Mouse (Mus musculus): ENCODE measurements around the gene Ggct. TPM values are rescaled to one million over a fixed set of nuclear protein-coding genes. Genes with fewer than 3 reads are reported as not detected.
"Not testable (repeated sequence)": the region's sequence is repeated elsewhere in the genome, so short reads cannot be mapped to it uniquely, and the experiment has no call there.

Ggct gene
- polyA plus RNA-seq, 1 experiment from 2014 or later, result 17.7 TPM

DNA sequence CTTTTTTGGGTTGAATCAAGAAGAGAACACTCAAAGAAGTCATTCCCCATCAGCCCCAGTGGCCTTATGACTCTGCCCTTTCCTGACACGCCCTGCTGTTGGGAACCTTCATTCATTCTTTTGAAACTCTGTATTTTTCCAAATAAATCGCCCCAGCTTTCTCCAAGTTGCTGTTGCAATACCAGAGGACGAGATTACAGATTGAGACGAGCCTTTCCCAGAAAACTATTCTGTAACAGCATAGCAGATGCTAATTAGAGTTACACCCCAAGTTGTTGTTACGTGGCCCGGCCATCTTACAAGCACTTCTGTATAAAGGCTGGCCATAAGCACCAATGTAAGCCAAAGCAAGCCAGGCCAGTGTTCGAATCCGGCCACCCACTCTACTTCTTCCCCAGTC lies 35.1 kb downstream of the Ggct start:
- Histone ChIP-seq H3K4me2 (ENCODE audit: low read length) (no peak overlapping the region), H3K36me3 (ENCODE audit: insufficient read depth, low read length) (no peaks in the 10 kb centered on the region), H3K27me3 (ENCODE audit: insufficient read depth, low read length) (no peaks in the 10 kb centered on the region), H3K27ac (no peak overlapping the region), H3K4me3 (replicated peaks; ENCODE audit: low read depth, low read length) (no peak overlapping the region), H3K4me1 (replicated peaks; ENCODE audit: insufficient read depth, low read length) (no peaks in the 10 kb centered on the region), H3K9ac (ENCODE audit: low read depth, low read length) (no peak overlapping the region), H3K9me3 (replicated peaks; ENCODE audit: low read length) (no peaks in the 10 kb centered on the region)
- ATAC-seq (replicated peaks; ENCODE audit: low FRiP score, low read depth) (no peak), DNase-seq (ENCODE audit: low spot score) (no peak)
- no peak for TF ChIP-seq CTCF (IDR thresholded peaks at IDR 0.05; ENCODE audit: low read depth)
- WGBS, result 89% methylated on average over 8 of the region's 8 CpGs

DNA sequence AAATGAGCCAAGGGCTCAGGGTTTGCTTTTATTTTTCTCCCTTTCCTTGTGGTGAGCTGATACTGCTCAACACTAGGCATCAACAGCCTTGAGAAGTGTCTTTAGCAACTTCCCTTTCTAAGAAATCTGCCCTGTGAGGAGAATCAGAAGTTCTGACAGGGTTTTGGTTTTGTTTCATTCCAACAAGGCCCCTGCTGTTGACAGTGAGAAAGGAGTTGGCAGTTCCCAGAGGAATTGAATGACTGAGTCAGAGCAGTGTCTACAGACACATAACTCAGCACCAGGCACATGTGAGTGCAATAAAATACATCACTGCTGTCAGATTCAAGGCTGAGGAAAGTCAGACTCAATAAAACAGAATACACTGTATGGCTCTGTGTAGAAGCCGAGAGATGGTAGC lies 36.3 kb downstream of the Ggct start:
- Histone ChIP-seq H3K27ac (no peak overlapping the region), H3K9me3 (replicated peaks; ENCODE audit: low read length) (no peaks in the 10 kb centered on the region), H3K36me3 (ENCODE audit: insufficient read depth, low read length) (no peaks in the 10 kb centered on the region), H3K27me3 (ENCODE audit: insufficient read depth, low read length) (no peaks in the 10 kb centered on the region), H3K4me2 (ENCODE audit: low read length) (no peak overlapping the region), H3K4me1 (replicated peaks; ENCODE audit: insufficient read depth, low read length) (no peaks in the 10 kb centered on the region), H3K4me3 (replicated peaks; ENCODE audit: low read depth, low read length) (no peak overlapping the region), H3K9ac (ENCODE audit: low read depth, low read length) (no peak overlapping the region)
- ATAC-seq (replicated peaks; ENCODE audit: low FRiP score, low read depth) (no peak), DNase-seq (ENCODE audit: low spot score) (peak; percentile 18)
- TF ChIP-seq CTCF (IDR thresholded peaks at IDR 0.05; ENCODE audit: low read depth), result no peak
- WGBS, result 48% methylated on average over 1 of the region's 1 CpGs

DNA sequence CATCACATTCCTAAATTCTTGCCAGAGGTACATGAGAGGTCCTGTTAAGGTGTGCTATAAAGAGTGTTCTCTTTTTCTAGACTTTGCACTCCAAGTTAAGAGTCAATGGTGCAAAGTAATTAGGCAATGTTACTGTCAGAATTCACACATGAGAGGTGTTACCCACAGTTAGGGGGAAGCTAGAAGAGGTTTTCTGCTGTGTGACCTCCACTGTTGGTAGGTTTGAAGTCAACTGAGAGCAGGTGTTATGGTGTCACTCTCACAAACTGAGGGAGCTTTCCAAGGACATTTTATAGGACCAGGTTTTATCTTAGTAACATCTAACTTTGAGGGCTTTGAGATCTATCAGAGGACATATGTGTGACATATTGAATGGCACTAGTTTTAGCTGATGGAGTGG lies 36.8 kb downstream of the Ggct start:
- no peak for TF ChIP-seq CTCF (IDR thresholded peaks at IDR 0.05; ENCODE audit: low read depth)
- Histone ChIP-seq H3K9me3 (replicated peaks; ENCODE audit: low read length) (no peaks in the 10 kb centered on the region), H3K4me3 (replicated peaks; ENCODE audit: low read depth, low read length) (no peak overlapping the region), H3K27ac (no peak overlapping the region), H3K4me1 (replicated peaks; ENCODE audit: insufficient read depth, low read length) (no peaks in the 10 kb centered on the region), H3K27me3 (ENCODE audit: insufficient read depth, low read length) (no peaks in the 10 kb centered on the region), H3K36me3 (ENCODE audit: insufficient read depth, low read length) (no peaks in the 10 kb centered on the region), H3K9ac (ENCODE audit: low read depth, low read length) (no peak overlapping the region), H3K4me2 (ENCODE audit: low read length) (no peak overlapping the region)
- ATAC-seq (replicated peaks; ENCODE audit: low FRiP score, low read depth), result no peak
- DNase-seq (ENCODE audit: low spot score), result no peak

DNA sequence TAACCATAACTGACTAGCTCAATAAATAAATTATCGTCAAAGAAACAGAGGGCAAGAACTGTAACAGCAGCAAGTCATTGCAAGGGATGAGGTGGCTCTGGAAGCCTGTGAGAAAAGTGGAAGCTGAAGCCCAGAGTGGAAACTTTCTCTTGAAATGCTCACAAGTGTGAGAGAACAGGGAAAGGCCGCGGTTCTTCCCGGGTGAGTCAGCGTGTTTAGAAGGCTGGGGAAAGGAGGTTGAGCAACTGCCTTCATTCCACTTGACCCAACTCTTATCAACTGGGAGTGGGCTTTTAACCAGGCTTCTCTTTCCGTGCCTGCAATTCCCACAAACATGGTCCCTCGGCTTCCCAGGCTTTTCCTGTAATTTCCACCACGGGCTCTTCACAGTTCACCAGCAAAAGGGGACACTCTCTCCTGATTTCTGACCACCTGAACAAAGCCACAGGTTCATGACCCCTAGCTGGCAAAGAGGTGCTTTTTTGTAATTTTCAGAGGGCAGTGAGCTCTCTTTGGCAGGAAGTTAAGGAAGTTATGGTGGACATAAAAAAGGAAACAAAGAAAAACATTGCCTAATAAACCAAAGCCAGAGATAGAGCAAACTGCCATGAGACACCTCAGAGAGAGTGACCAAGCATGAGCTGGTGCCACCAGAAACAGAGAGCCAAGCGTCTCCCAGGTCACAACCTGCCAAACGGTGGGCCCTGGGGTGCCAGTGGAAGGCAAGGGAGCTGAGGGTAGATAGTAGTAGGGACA lies 37.9 kb downstream of the Ggct start:
- Histone ChIP-seq H3K4me1 (replicated peaks; ENCODE audit: insufficient read depth, low read length) (no peaks in the 10 kb centered on the region), H3K27me3 (ENCODE audit: insufficient read depth, low read length) (no peaks in the 10 kb centered on the region), H3K9me3 (replicated peaks; ENCODE audit: low read length) (no peaks in the 10 kb centered on the region), H3K36me3 (ENCODE audit: insufficient read depth, low read length) (no peaks in the 10 kb centered on the region), H3K4me2 (ENCODE audit: low read length) (no peak overlapping the region), H3K9ac (ENCODE audit: low read depth, low read length) (no peak overlapping the region), H3K4me3 (replicated peaks; ENCODE audit: low read depth, low read length) (no peak overlapping the region), H3K27ac (no peak overlapping the region)
- ATAC-seq (replicated peaks; ENCODE audit: low FRiP score, low read depth) (no peak), DNase-seq (ENCODE audit: low spot score) (no peak)
- no peak for TF ChIP-seq CTCF (IDR thresholded peaks at IDR 0.05; ENCODE audit: low read depth)
- 68% methylated on average over 10 of the region's 10 CpGs for WGBS

GRCm38 (mm10) chr6:54953399-54953798 lies 39.4 kb downstream of the Ggct start:
- not testable (repeated sequence) for H3K27ac ChIP-seq; DNase-seq (ENCODE audit: low spot score); H3K4me1 ChIP-seq (replicated peaks; ENCODE audit: insufficient read depth, low read length); H3K36me3 ChIP-seq (ENCODE audit: insufficient read depth, low read length); ATAC-seq (replicated peaks; ENCODE audit: low FRiP score, low read depth); H3K9ac ChIP-seq (ENCODE audit: low read depth, low read length); H3K4me2 ChIP-seq (ENCODE audit: low read length); H3K9me3 ChIP-seq (replicated peaks; ENCODE audit: low read length); H3K4me3 ChIP-seq (replicated peaks; ENCODE audit: low read depth, low read length); H3K27me3 ChIP-seq (ENCODE audit: insufficient read depth, low read length)
- 83% methylated on average over 4 of the region's 4 CpGs for WGBS

DNA sequence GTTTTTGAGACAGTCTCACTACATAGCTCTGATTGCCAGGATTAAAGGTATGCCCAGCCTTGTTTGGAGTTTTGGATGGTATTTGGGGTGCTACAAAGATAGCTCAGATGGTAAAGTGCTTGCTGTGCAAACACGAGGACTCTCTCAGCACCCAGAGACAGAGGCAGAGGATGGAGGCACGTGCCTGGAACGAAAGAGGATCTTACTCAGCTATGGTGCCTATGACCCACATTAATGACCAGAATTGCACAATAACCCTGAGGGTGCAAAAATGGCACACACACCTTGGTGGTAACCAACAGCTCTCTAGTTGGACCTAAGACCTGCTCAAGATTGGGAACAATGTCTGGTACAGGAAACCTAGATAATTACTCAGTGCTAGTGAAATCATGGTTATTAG lies 40.2 kb downstream of the Ggct start:
- 93% methylated on average over 3 of the region's 3 CpGs for whole genome bisulfite sequencing
- H3K27ac ChIP-seq, result no peak overlapping the region
- no peaks in the 10 kb centered on the region for H3K9me3 ChIP-seq (replicated peaks; ENCODE audit: low read length)
- no peak overlapping the region for H3K9ac ChIP-seq (ENCODE audit: low read depth, low read length)
- DNase-seq (ENCODE audit: low spot score) (no peak), ATAC-seq (replicated peaks; ENCODE audit: low FRiP score, low read depth) (no peak)
- H3K27me3 ChIP-seq (ENCODE audit: insufficient read depth, low read length), result no peaks in the 10 kb centered on the region
- no peaks in the 10 kb centered on the region for H3K36me3 ChIP-seq (ENCODE audit: insufficient read depth, low read length)
- no peak overlapping the region for H3K4me3 ChIP-seq (replicated peaks; ENCODE audit: low read depth, low read length)
- H3K4me2 ChIP-seq (ENCODE audit: low read length), result no peak overlapping the region
- H3K4me1 ChIP-seq (replicated peaks; ENCODE audit: insufficient read depth, low read length), result no peaks in the 10 kb centered on the region
- TF ChIP-seq CTCF (IDR thresholded peaks at IDR 0.05; ENCODE audit: low read depth), result no peak

GRCm38 (mm10) chr6:54948682-54949081 lies 44.1 kb downstream of the Ggct start:
- WGBS, result 82% methylated on average over 5 of the region's 5 CpGs
- Histone ChIP-seq H3K27ac (no peak overlapping the region), H3K27me3 (ENCODE audit: insufficient read depth, low read length) (no peaks in the 10 kb centered on the region), H3K36me3 (ENCODE audit: insufficient read depth, low read length) (no peaks in the 10 kb centered on the region), H3K4me3 (replicated peaks; ENCODE audit: low read depth, low read length) (no peak overlapping the region), H3K4me2 (ENCODE audit: low read length) (no peak overlapping the region), H3K9me3 (replicated peaks; ENCODE audit: low read length) (no peaks in the 10 kb centered on the region), H3K9ac (ENCODE audit: low read depth, low read length) (no peak overlapping the region), H3K4me1 (replicated peaks; ENCODE audit: insufficient read depth, low read length) (0 out of 2 replicates have a peak, but pooled peaks cover 6% of the 10 kb centered on the region)
- DNase-seq (ENCODE audit: low spot score) (no peak), ATAC-seq (replicated peaks; ENCODE audit: low FRiP score, low read depth) (no peak)
- TF ChIP-seq CTCF (IDR thresholded peaks at IDR 0.05; ENCODE audit: low read depth), result no peak
